36 mouse cellular contexts compared by ENCODE assay signal in genomic region chr1:171677721-171678120, GRCm38 (mm10). TPM values are rescaled to one million over a fixed set of nuclear protein-coding genes. Genes with fewer than 3 reads are reported as not detected.
DNase-seq lines count a peak whose midpoint lies in the region; ATAC-seq and TF ChIP-seq lines count a peak whose summit lies in the region.
"Had no signal": no experiment of that assay in that cellular context is flagged by ENCODE, and none has a peak within 500 bp of the region (broad histone marks: within the 10 kb centered on the region; RNA-seq: fewer than 3 reads in every experiment).

No protein-coding gene starts in this region.

- no peak for TF ChIP-seq RAD21 in MEL (IDR thresholded peaks at IDR 0.05; ENCODE audit: low read depth, low read length)

- TF ChIP-seq POLR2A in MEL (IDR thresholded peaks at IDR 0.05; ENCODE audit: control insufficient read depth in 1 of 2, insufficient read depth in 1 of 2, low read depth in 1 of 2, low read length in 2 of 2, poor library complexity in 1 of 2): peak in 1 of 2 experiments; percentile 37; a peak in 1 of 4 replicates
- no peak for TF ChIP-seq POLR2A in cerebellum, adult 2 months (IDR thresholded peaks at IDR 0.05; ENCODE audit: borderline replicate concordance, insufficient read depth, low read length)

- TF ChIP-seq CTCF in MEL (IDR thresholded peaks at IDR 0.05 in 2 of 3, conservative IDR thresholded peaks at IDR 0.05 in 1 of 3; ENCODE audit: control insufficient read depth in 1 of 3, insufficient read depth in 1 of 3, low read depth in 2 of 3, low read length in 3 of 3, poor library complexity in 1 of 3, severe bottlenecking in 1 of 3): no peak
- TF ChIP-seq CTCF in cerebellum, adult 2 months (IDR thresholded peaks at IDR 0.05; ENCODE audit: borderline replicate concordance, insufficient read depth, low read depth, low read length): no peak

- H3K4me3 ChIP-seq in MEL (ENCODE audit: control insufficient read depth in 1 of 2, insufficient read depth in 1 of 2, low read depth in 2 of 2, low read length in 2 of 2): no peak overlapping the region
- H3K4me3 ChIP-seq in liver, embryonic 13.5 days (replicated peaks): no peak overlapping the region
- H3K4me3 ChIP-seq in cerebellum, adult 2 months (replicated peaks; ENCODE audit: insufficient read depth, low read depth, low read length): no peak overlapping the region
- no peak overlapping the region for H3K4me3 ChIP-seq in hindbrain, embryonic 16.5 days (ENCODE audit: low read length)
- H3K4me3 ChIP-seq: embryonic facial prominence, embryonic 13.5 days; forebrain, embryonic 10.5 days; heart, embryonic 10.5 days; heart, embryonic 15.5 days; midbrain, embryonic 13.5 days; neural tube, embryonic 15.5 days had no signal

- ATAC-seq in granulocyte monocyte progenitor cell, adult 5-6 weeks (replicated peaks; ENCODE audit: poor library complexity, severe bottlenecking): peak; percentile 50
- ATAC-seq in liver, embryonic 13.5 days (ENCODE audit: low read depth): 0 out of 2 replicates have a peak, but pooled peaks have one; percentile 29
- ATAC-seq in hindbrain, embryonic 16.5 days: no peak
- ATAC-seq: activated CD4-positive, CD25-positive, alpha-beta regulatory T cell, adult 4 months; forebrain, embryonic 16.5 days; hindbrain, postnatal 0 days; intestine, embryonic 16.5 days; midbrain, embryonic 13.5 days had no signal

- peak overlapping the region; percentile 77 for H3K27ac ChIP-seq in MEL (ENCODE audit: control insufficient read depth, low read depth, low read length)
- H3K27ac ChIP-seq in liver, embryonic 13.5 days: no peak overlapping the region
- H3K27ac ChIP-seq in cerebellum, adult 2 months (ENCODE audit: insufficient read depth, low read length): no peak overlapping the region
- no peak overlapping the region for H3K27ac ChIP-seq in hindbrain, embryonic 16.5 days (ENCODE audit: low read depth, low read length)
- H3K27ac ChIP-seq: embryonic facial prominence, embryonic 13.5 days; forebrain, embryonic 10.5 days; heart, embryonic 10.5 days; heart, embryonic 15.5 days; hindbrain, postnatal 0 days; kidney, postnatal 0 days; midbrain, embryonic 13.5 days; neural tube, embryonic 15.5 days; stomach, postnatal 0 days had no signal

- H3K36me3 ChIP-seq in MEL (ENCODE audit: control insufficient read depth in 1 of 2, insufficient read depth in 2 of 2, low read length in 2 of 2): peaks cover 0 to 52% of the 10 kb centered on the region in 2 experiments; a peak in 2 of 4 replicates
- H3K36me3 ChIP-seq in liver, embryonic 13.5 days: no peaks in the 10 kb centered on the region
- H3K36me3 ChIP-seq in hindbrain, embryonic 16.5 days (ENCODE audit: control insufficient read depth, insufficient read depth, low read length): no peaks in the 10 kb centered on the region
- H3K36me3 ChIP-seq: embryonic facial prominence, embryonic 13.5 days; forebrain, embryonic 10.5 days; heart, embryonic 10.5 days; heart, embryonic 15.5 days; midbrain, embryonic 13.5 days; neural tube, embryonic 15.5 days had no signal

- H3K9me3 ChIP-seq in MEL (replicated peaks; ENCODE audit: insufficient read depth, low read length): no peaks in the 10 kb centered on the region
- H3K9me3 ChIP-seq in liver, embryonic 13.5 days (replicated peaks): no peaks in the 10 kb centered on the region
- H3K9me3 ChIP-seq in hindbrain, embryonic 16.5 days (ENCODE audit: control insufficient read depth, low read length): no peaks in the 10 kb centered on the region
- H3K9me3 ChIP-seq: embryonic facial prominence, embryonic 13.5 days; forebrain, embryonic 10.5 days; heart, embryonic 10.5 days; heart, embryonic 15.5 days; midbrain, embryonic 13.5 days; neural tube, embryonic 15.5 days had no signal

- DNase-seq in MEL (ENCODE audit: low read depth, low spot score): peak; percentile 83
- DNase-seq in liver, embryonic 13.5 days: no peak
- DNase-seq in natural killer cell, adult 2 months (ENCODE audit: low spot score in 2 of 2): peak; percentile 39 to 54
- DNase-seq in thymus, postnatal 10 days (ENCODE audit: low spot score in 2 of 2): no peak
- no peak for DNase-seq in cerebellum, adult 2 months
- DNase-seq: adrenal gland, adult 2 months; adrenal gland, postnatal 36 days; cerebellum, adult 8-10 months; cerebellum, postnatal 25 days; heart, adult 11 months; kidney, adult 8-10 months; lung, embryonic 14.5 days; lung, postnatal 36 days; spleen, adult 18-20 months; thymus, adult 18-20 months; thymus, postnatal 36 days had no signal

- WGBS in liver, embryonic 13.5 days (ENCODE audit: insufficient replicate concordance): 21% methylated on average over 1 of the region's 1 CpGs
- 80% methylated on average over 1 of the region's 1 CpGs for WGBS in cerebellum, adult 2 months
- 79% methylated on average over 1 of the region's 1 CpGs for WGBS in hindbrain, embryonic 16.5 days

- peaks cover 24 to 47% of the 10 kb centered on the region in 2 experiments for H3K4me1 ChIP-seq in MEL (ENCODE audit: control insufficient read depth in 1 of 2, insufficient read depth in 2 of 2, low read length in 2 of 2)
- H3K4me1 ChIP-seq in liver, embryonic 13.5 days (replicated peaks): peaks cover 43% of the 10 kb centered on the region
- H3K4me1 ChIP-seq in cerebellum, adult 2 months (ENCODE audit: control insufficient read depth, insufficient read depth, low read length): no peaks in the 10 kb centered on the region
- H3K4me1 ChIP-seq in hindbrain, embryonic 16.5 days (ENCODE audit: control insufficient read depth, insufficient read depth, low read depth, low read length): no peaks in the 10 kb centered on the region
- H3K4me1 ChIP-seq: embryonic facial prominence, embryonic 13.5 days; forebrain, embryonic 10.5 days; heart, embryonic 10.5 days; heart, embryonic 15.5 days; neural tube, embryonic 15.5 days had no signal

- H3K9ac ChIP-seq in MEL (ENCODE audit: control insufficient read depth, low read depth, low read length, poor library complexity, severe bottlenecking): no peak overlapping the region
- no peak overlapping the region for H3K9ac ChIP-seq in liver, embryonic 13.5 days
- H3K9ac ChIP-seq in hindbrain, embryonic 16.5 days (ENCODE audit: low read depth, low read length): no peak overlapping the region
- H3K9ac ChIP-seq: embryonic facial prominence, embryonic 13.5 days; heart, embryonic 15.5 days; lung, embryonic 14.5 days; midbrain, embryonic 13.5 days; neural tube, embryonic 15.5 days had no signal

- peak; percentile 74 to 94 for TF ChIP-seq EP300 in MEL (IDR thresholded peaks at IDR 0.05; ENCODE audit: low read depth in 1 of 2, low read length in 2 of 2)

- H3K27me3 ChIP-seq in MEL (ENCODE audit: control insufficient read depth in 1 of 2, insufficient read depth in 2 of 2, low read length in 2 of 2): no peaks in the 10 kb centered on the region
- no peaks in the 10 kb centered on the region for H3K27me3 ChIP-seq in liver, embryonic 13.5 days
- H3K27me3 ChIP-seq in cerebellum, adult 2 months (ENCODE audit: control insufficient read depth, insufficient read depth, low read length): no peaks in the 10 kb centered on the region
- H3K27me3 ChIP-seq in hindbrain, embryonic 16.5 days (replicated peaks; ENCODE audit: control insufficient read depth, insufficient read depth, low read length): no peaks in the 10 kb centered on the region
- H3K27me3 ChIP-seq: embryonic facial prominence, embryonic 13.5 days; heart, embryonic 15.5 days; midbrain, embryonic 13.5 days; neural tube, embryonic 15.5 days had no signal

- H3K4me2 ChIP-seq in liver, embryonic 13.5 days: no peak overlapping the region
- no peak overlapping the region for H3K4me2 ChIP-seq in hindbrain, embryonic 16.5 days (ENCODE audit: low read length)
- H3K4me2 ChIP-seq: embryonic facial prominence, embryonic 13.5 days; heart, embryonic 15.5 days; lung, embryonic 14.5 days; midbrain, embryonic 13.5 days; neural tube, embryonic 15.5 days had no signal

- H3K79me2 ChIP-seq in MEL (ENCODE audit: control insufficient read depth, insufficient read depth, low read length, poor library complexity): peaks cover 5% of the 10 kb centered on the region

TF ChIP-seq in MEL, 35 proteins besides CTCF, POLR2A, EP300 and RAD21 (continues in another document):
- TF ChIP-seq ZC3H11A (IDR thresholded peaks at IDR 0.05; ENCODE audit: low read depth, low read length) (no peak), TAL1 (IDR thresholded peaks at IDR 0.05; ENCODE audit: low read length) (peak; percentile 63), USF1 (IDR thresholded peaks at IDR 0.05; ENCODE audit: low read depth, low read length) (no peak), JUND (IDR thresholded peaks at IDR 0.05; ENCODE audit: low read depth, low read length) (no peak), ELF1 (IDR thresholded peaks at IDR 0.05; ENCODE audit: low read depth, low read length) (no peak), MAX (IDR thresholded peaks at IDR 0.05; ENCODE audit: low read length) (no peak), BHLHE40 (IDR thresholded peaks at IDR 0.05; ENCODE audit: borderline replicate concordance, low read depth, low read length) (no peak), TBP (IDR thresholded peaks at IDR 0.05; ENCODE audit: low read depth, low read length) (peak; percentile 49; the same call in 1 of the 2 replicates), HCFC1 (IDR thresholded peaks at IDR 0.05; ENCODE audit: low read depth, low read length) (no peak), MXI1 (IDR thresholded peaks at IDR 0.05; ENCODE audit: low read depth, low read length) (no peak), KAT2A (conservative IDR thresholded peaks at IDR 0.05; ENCODE audit: low read depth, low read length) (no peak)

RNA-seq across cellular contexts. Expression of gene Cd48, which starts 4.1 kb away (rescaled TPM):
- 84.6 and 108 TPM in 2 replicates for total RNA-seq in MEL (2012; rRNA removed)
- 10 to 100 TPM in 1 of 2 experiments, not detected in 1; 64.6 TPM for polyA plus RNA-seq in MEL (2012; ENCODE audit: insufficient read depth in 1 of 2, insufficient read length in 2 of 2, low read depth in 1 of 2, low replicate concordance in 2 of 2, missing spikeins in 1 of 2)
- 167 and 179 TPM in 2 replicates for total RNA-seq in granulocyte monocyte progenitor cell, adult 5-6 weeks (2014; fragmentation: Nextera tagmentation)
- 138 and 170 TPM in 2 replicates for total RNA-seq in granulocyte monocyte progenitor cell, adult 5-6 weeks (2017)
- polyA plus RNA-seq in liver, embryonic 13.5 days (2015; fragmentation: Nextera tagmentation; extraction: Ambion mirVana): 10.3 and 11.2 TPM in 2 replicates
- 0.55 and 0.69 TPM in 2 replicates for polyA plus RNA-seq in cerebellum, adult 2 months (2012; rRNA removed)
- 0.98 and 1.3 TPM in 2 replicates for polyA plus RNA-seq in hindbrain, embryonic 16.5 days (2015; fragmentation: Nextera tagmentation; extraction: Ambion mirVana)
- polyA plus RNA-seq: C2C12 had no signal

RNA-seq across cellular contexts. Expression of gene Slamf7, which starts 24.9 kb away (rescaled TPM):
- not detected in 2 replicates for total RNA-seq in MEL (2012; rRNA removed)
- not detected for polyA plus RNA-seq in MEL (2012; ENCODE audit: insufficient read depth in 1 of 2, insufficient read length in 2 of 2, low read depth in 1 of 2, low replicate concordance in 2 of 2, missing spikeins in 1 of 2)
- 0.64 TPM in 1 of 2 replicates, not detected in the other for total RNA-seq in granulocyte monocyte progenitor cell, adult 5-6 weeks (2014; fragmentation: Nextera tagmentation)
- 0.69 TPM in 1 of 2 replicates, not detected in the other for total RNA-seq in granulocyte monocyte progenitor cell, adult 5-6 weeks (2017)
- not detected in 2 replicates for polyA plus RNA-seq in liver, embryonic 13.5 days (2015; fragmentation: Nextera tagmentation; extraction: Ambion mirVana)
- polyA plus RNA-seq in cerebellum, adult 2 months (2012; rRNA removed): 0.03 and 0.08 TPM in 2 replicates
- polyA plus RNA-seq in hindbrain, embryonic 16.5 days (2015; fragmentation: Nextera tagmentation; extraction: Ambion mirVana): 0.12 TPM in 1 of 2 replicates, not detected in the other
- total RNA-seq: hindbrain, postnatal 0 days; layer of hippocampus, adult 18-20 months; layer of hippocampus, postnatal 10 days; left cerebral cortex, adult 18-20 months had no signal
- polyA plus RNA-seq: C2C12; embryonic facial prominence, embryonic 13.5 days; forebrain, embryonic 10.5 days; forebrain, embryonic 16.5 days; heart, embryonic 10.5 days; hindbrain, embryonic 11.5 days; hindbrain, postnatal 0 days; kidney, postnatal 0 days; limb, embryonic 11.5 days; lung, embryonic 14.5 days; midbrain, embryonic 13.5 days had no signal

Comparison
In these comparisons a context has a peak if more than half of its experiments do, and no peak if none do; other contexts are left out.
1. DNase-seq: peak in MEL (single experiment) and natural killer cell, adult 2 months (2 of 2); none in liver, embryonic 13.5 days (single experiment), thymus, postnatal 10 days (0 of 2) and cerebellum, adult 2 months (0 of 2).